Mouse (Mus musculus): ENCODE measurements around the gene Fam181b. TPM values are rescaled to one million over a fixed set of nuclear protein-coding genes. Genes with fewer than 3 reads are reported as not detected.

Gene Fam181b
- 27.5 and 37.5 TPM in 2 replicates for polyA plus RNA-seq (2015; fragmentation: Nextera tagmentation; extraction: Ambion mirVana)

GRCm38 (mm10) chr7:93079785-93080730 lies at the start of gene Fam181b:
Gene Fam181b (plus strand): TSS chr7:93079865.
- H3K4me3 ChIP-seq (replicated peaks) = peak within 1 kb of the TSS; percentile 82
- H3K27ac ChIP-seq = peak within 1 kb of the TSS; percentile 90
- no peaks in the 10 kb centered on the region for H3K27me3 ChIP-seq
- peak within 1 kb of the TSS; percentile 86 for H3K9ac ChIP-seq (replicated peaks)
- peak within 1 kb of the TSS; percentile 87 for H3K4me2 ChIP-seq (replicated peaks)
- ATAC-seq = peak; percentile 97
- 0% methylated on average over 92 of the region's 96 CpGs for WGBS
- no peaks in the 10 kb centered on the region for H3K9me3 ChIP-seq
- H3K4me1 ChIP-seq (replicated peaks) = peaks cover 60% of the 10 kb centered on the region
- H3K36me3 ChIP-seq = no peaks in the 10 kb centered on the region

- Histone ChIP-seq H3K27me3 (peaks cover 11% of the 10 kb centered on the region), H3K9ac (replicated peaks) (no peak overlapping the region), H3K27ac (no peak overlapping the region), H3K36me3 (no peaks in the 10 kb centered on the region), H3K4me2 (replicated peaks) (no peak overlapping the region), H3K4me3 (replicated peaks) (no peak overlapping the region), H3K4me1 (replicated peaks) (peaks cover 5% of the 10 kb centered on the region; the same call in 1 of the 2 replicates), H3K9me3 (no peaks in the 10 kb centered on the region)
- peak; percentile 53 for ATAC-seq
- 7% methylated on average over 5 of the region's 5 CpGs for WGBS
Measured at GRCm38 (mm10) chr7:93037763-93038471, 41.7 kb upstream of the Fam181b start.

- no peak overlapping the region for H3K9ac ChIP-seq (replicated peaks)
- peak; percentile 43; the same call in 1 of the 2 replicates for ATAC-seq
- WGBS = 29% methylated on average over 1 of the region's 1 CpGs
Measured at GRCm38 (mm10) chr7:93038472-93038828, 41.2 kb upstream of the Fam181b start.

GRCm38 (mm10) chr7:93039542-93039941 lies 40.1 kb upstream of the Fam181b start:
- WGBS = 93% methylated on average over 3 of the region's 3 CpGs
- no peaks in the 10 kb centered on the region for H3K36me3 ChIP-seq
- H3K9me3 ChIP-seq = no peaks in the 10 kb centered on the region
- H3K9ac ChIP-seq (replicated peaks) = no peak overlapping the region
- peaks cover 11% of the 10 kb centered on the region for H3K27me3 ChIP-seq
- H3K27ac ChIP-seq = no peak overlapping the region
- H3K4me2 ChIP-seq (replicated peaks) = no peak overlapping the region
- peaks cover 5% of the 10 kb centered on the region; the same call in 1 of the 2 replicates for H3K4me1 ChIP-seq (replicated peaks)
- no peak overlapping the region for H3K4me3 ChIP-seq (replicated peaks)
- ATAC-seq = no peak

More at GRCm38 (mm10) chr7:93038472-93038828, 41.2 kb upstream of the Fam181b start:
- Histone ChIP-seq H3K4me1 (replicated peaks) (peaks cover 5% of the 10 kb centered on the region; the same call in 1 of the 2 replicates), H3K36me3 (no peaks in the 10 kb centered on the region), H3K4me3 (replicated peaks) (no peak overlapping the region), H3K27ac (no peak overlapping the region), H3K4me2 (replicated peaks) (no peak overlapping the region), H3K27me3 (peaks cover 11% of the 10 kb centered on the region), H3K9me3 (no peaks in the 10 kb centered on the region)

GRCm38 (mm10) chr7:93044359-93044758 lies 35.3 kb upstream of the Fam181b start:
- H3K9me3 ChIP-seq = no peaks in the 10 kb centered on the region
- no peaks in the 10 kb centered on the region for H3K4me1 ChIP-seq (replicated peaks)
- no peak overlapping the region for H3K4me2 ChIP-seq (replicated peaks)
- H3K27me3 ChIP-seq = peaks cover 5% of the 10 kb centered on the region
- 66% methylated on average over 3 of the region's 3 CpGs for WGBS
- H3K4me3 ChIP-seq (replicated peaks) = no peak overlapping the region
- H3K36me3 ChIP-seq = no peaks in the 10 kb centered on the region
- H3K27ac ChIP-seq = no peak overlapping the region
- H3K9ac ChIP-seq (replicated peaks) = no peak overlapping the region
- ATAC-seq = no peak

GRCm38 (mm10) chr7:93044788-93045187 lies 34.9 kb upstream of the Fam181b start:
- H3K4me3 ChIP-seq (replicated peaks) = no peak overlapping the region
- H3K36me3 ChIP-seq = no peaks in the 10 kb centered on the region
- no peaks in the 10 kb centered on the region for H3K9me3 ChIP-seq
- H3K4me2 ChIP-seq (replicated peaks) = no peak overlapping the region
- no peak overlapping the region for H3K27ac ChIP-seq
- 91% methylated on average over 1 of the region's 1 CpGs for WGBS
- H3K4me1 ChIP-seq (replicated peaks) = no peaks in the 10 kb centered on the region
- no peak for ATAC-seq
- no peak overlapping the region for H3K9ac ChIP-seq (replicated peaks)
- H3K27me3 ChIP-seq = peaks cover 5% of the 10 kb centered on the region

- Histone ChIP-seq H3K4me2 (replicated peaks) (no peak overlapping the region), H3K9ac (replicated peaks) (no peak overlapping the region), H3K27ac (no peak overlapping the region), H3K4me1 (replicated peaks) (peaks cover 21% of the 10 kb centered on the region), H3K4me3 (replicated peaks) (no peak overlapping the region), H3K36me3 (no peaks in the 10 kb centered on the region), H3K9me3 (peaks cover 6% of the 10 kb centered on the region; the same call in 1 of the 2 replicates), H3K27me3 (peaks cover 5% of the 10 kb centered on the region; the same call in 1 of the 2 replicates)
- ATAC-seq = no peak
Measured at GRCm38 (mm10) chr7:93060831-93061230, 18.8 kb upstream of the Fam181b start.

- H3K9ac ChIP-seq (replicated peaks) = no peak overlapping the region
- H3K9me3 ChIP-seq = peaks cover 6% of the 10 kb centered on the region; the same call in 1 of the 2 replicates
- no peak overlapping the region for H3K4me3 ChIP-seq (replicated peaks)
- H3K4me1 ChIP-seq (replicated peaks) = peaks cover 24% of the 10 kb centered on the region
- H3K4me2 ChIP-seq (replicated peaks) = no peak overlapping the region
- ATAC-seq = peak; percentile 74
- H3K27me3 ChIP-seq = peaks cover 5% of the 10 kb centered on the region; the same call in 1 of the 2 replicates
- peak overlapping the region; percentile 49 for H3K27ac ChIP-seq
- 10% methylated on average over 3 of the region's 3 CpGs for WGBS
- no peaks in the 10 kb centered on the region for H3K36me3 ChIP-seq
Measured at GRCm38 (mm10) chr7:93061747-93062146, 17.9 kb upstream of the Fam181b start.

- 6% methylated on average over 6 of the region's 6 CpGs for WGBS
- peak overlapping the region; percentile 17 for H3K4me2 ChIP-seq (replicated peaks)
- H3K9ac ChIP-seq (replicated peaks) = no peak overlapping the region
- peaks cover 6% of the 10 kb centered on the region; the same call in 1 of the 2 replicates for H3K9me3 ChIP-seq
- H3K27me3 ChIP-seq = peaks cover 5% of the 10 kb centered on the region; the same call in 1 of the 2 replicates
- peak overlapping the region; percentile 49 for H3K27ac ChIP-seq
- H3K4me3 ChIP-seq (replicated peaks) = no peak overlapping the region
- no peaks in the 10 kb centered on the region for H3K36me3 ChIP-seq
- ATAC-seq = peak; percentile 97
- H3K4me1 ChIP-seq (replicated peaks) = peaks cover 28% of the 10 kb centered on the region
Measured at GRCm38 (mm10) chr7:93062189-93062588, 17.5 kb upstream of the Fam181b start.

GRCm38 (mm10) chr7:93067464-93068015 lies 12.1 kb upstream of the Fam181b start:
- Histone ChIP-seq H3K4me3 (replicated peaks) (no peak overlapping the region), H3K9me3 (peaks cover 6% of the 10 kb centered on the region; the same call in 1 of the 2 replicates), H3K27ac (no peak overlapping the region), H3K27me3 (peaks cover 12% of the 10 kb centered on the region), H3K4me2 (replicated peaks) (no peak overlapping the region), H3K9ac (replicated peaks) (no peak overlapping the region), H3K4me1 (replicated peaks) (peaks cover 20% of the 10 kb centered on the region), H3K36me3 (no peaks in the 10 kb centered on the region)
- peak; percentile 54 for ATAC-seq
- WGBS = 10% methylated on average over 7 of the region's 7 CpGs

- peak; percentile 38 for ATAC-seq
- H3K27ac ChIP-seq = peak overlapping the region; percentile 36; the same call in 1 of the 2 replicates
- peak overlapping the region; percentile 19; the same call in 1 of the 2 replicates for H3K4me2 ChIP-seq (replicated peaks)
- peaks cover 3% of the 10 kb centered on the region; the same call in 1 of the 2 replicates for H3K27me3 ChIP-seq
- peaks cover 38% of the 10 kb centered on the region for H3K4me1 ChIP-seq (replicated peaks)
- H3K4me3 ChIP-seq (replicated peaks) = no peak overlapping the region
- H3K9ac ChIP-seq (replicated peaks) = no peak overlapping the region
- no peaks in the 10 kb centered on the region for H3K9me3 ChIP-seq
- no peaks in the 10 kb centered on the region for H3K36me3 ChIP-seq
- WGBS = 1% methylated on average over 6 of the region's 6 CpGs
Measured at GRCm38 (mm10) chr7:93076435-93076960, 3.2 kb upstream of the Fam181b start.

Data from midbrain, embryonic 13.5 days (tissue).